Mouse (Mus musculus) kidney, adult 9 months (tissue): ENCODE results near the gene Tff1.

Experiments used
- DNase-seq: peaks from one replicate; pipeline ENCODE4 v3.0.0; 2022

The Tff1 gene

GRCm38 (mm10) chr17:31165127-31165526 lies at the start of gene Tff1:
TSS of gene Tff1 (minus strand) at chr17:31165277.
- DNase-seq = no peak

DNA sequence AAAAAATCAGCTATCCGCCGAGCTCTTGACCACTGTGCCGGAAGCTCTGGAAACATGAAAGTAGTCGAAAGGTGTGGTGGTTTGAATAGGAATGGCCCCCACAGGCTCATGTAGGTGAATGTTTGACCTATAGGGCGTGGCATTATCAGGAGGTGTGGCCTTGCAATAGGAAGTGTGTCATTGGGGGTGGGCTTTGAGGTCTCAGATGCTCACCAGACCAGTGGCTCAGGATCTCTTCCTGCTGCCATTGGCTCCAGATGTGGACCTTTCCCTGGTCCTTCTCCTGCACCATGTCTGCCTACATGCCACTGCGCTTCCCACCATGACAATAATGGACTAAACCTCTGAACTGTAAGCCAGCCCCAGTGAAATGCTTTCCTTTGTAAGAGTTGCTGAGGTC lies 46.8 kb upstream of the Tff1 start:
- no peak for DNase-seq

DNA sequence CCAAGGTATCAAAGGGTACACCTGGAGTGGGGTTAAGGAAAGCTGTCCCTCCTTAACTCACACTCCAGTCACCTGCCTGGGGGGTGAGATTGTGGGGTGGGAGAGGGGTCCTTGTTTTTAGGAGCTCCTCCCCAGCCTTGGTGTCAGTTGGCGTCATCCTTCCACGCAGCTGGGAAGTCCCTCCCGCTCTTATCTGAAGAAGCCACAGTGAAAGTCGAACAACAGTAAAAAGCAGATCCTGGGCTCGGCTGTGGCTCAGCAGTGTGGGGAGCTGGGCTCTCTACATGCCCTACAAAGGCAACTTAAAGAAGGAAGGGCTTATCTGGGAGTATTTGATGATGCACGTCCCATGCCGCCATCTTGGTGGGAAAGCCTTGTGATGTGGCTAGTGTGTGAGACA lies 45.2 kb upstream of the Tff1 start:
- DNase-seq = no peak

- no peak for DNase-seq
These were observed 44.4 kb upstream of the Tff1 start for GRCm38 (mm10) chr17:31209376-31209930.

GRCm38 (mm10) chr17:31208654-31209053 lies 43.6 kb upstream of the Tff1 start:
- no peak for DNase-seq

DNA sequence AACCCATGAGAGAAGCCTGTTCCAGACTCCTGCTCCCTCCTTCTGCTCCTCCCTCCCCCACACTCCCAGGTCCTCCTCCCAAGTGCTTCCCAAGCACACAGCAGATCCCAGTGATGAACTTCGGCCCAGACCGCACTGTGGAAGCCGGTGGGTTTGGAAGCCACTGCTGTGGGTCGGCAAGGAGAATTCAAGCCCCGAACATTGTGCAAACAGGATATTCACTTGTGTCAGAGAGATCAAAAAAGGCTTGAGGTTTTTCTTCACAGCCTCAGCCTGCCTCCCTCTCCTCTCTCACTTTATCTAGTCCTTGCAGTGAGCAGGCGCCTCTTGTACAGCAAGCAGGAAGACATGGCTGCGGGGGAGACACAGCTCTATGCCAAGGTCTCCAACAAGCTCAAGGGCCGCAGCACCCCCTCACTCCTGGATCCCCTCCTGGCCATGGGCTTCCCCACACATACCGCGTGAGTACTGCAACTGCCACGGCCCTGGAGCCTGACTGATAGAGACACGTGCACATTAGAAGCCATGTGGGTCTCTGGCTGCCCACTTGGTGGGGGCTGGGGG lies 42.8 kb upstream of the Tff1 start, which contains the start of gene Ubash3a:
TSS of gene Ubash3a (plus strand) at position 103 of the 564 bp plus-strand sequence.
- DNase-seq = no peak

DNA sequence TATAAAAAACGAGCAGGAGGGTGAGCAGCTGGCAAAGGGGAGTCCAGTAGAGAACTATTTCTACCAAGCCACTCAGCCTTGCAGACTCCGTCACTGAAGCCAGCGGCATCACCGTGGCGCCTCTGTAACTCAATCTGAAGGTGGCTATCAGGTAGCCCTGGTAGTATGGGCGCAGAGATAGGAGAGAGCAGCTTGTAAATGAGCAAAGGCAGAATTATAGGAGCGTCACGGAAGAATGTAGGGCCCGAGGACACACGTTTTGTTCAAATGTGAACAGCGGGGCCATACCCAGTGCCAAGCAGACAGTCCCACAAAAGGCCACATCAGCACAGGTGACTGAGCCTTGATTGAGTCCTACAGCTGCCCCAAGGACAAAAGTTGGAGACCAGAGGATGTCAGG lies 33.8 kb upstream of the Tff1 start, which contains the start of gene Tmprss3:
TSS of gene Tmprss3 (minus strand) at position 101 of the 400 bp plus-strand sequence.
- no peak for DNase-seq

- DNase-seq = no peak
These were observed 31.2 kb upstream of the Tff1 start for GRCm38 (mm10) chr17:31196283-31196682.

- no peak for DNase-seq
These were observed 30.1 kb upstream of the Tff1 start for GRCm38 (mm10) chr17:31195207-31195606.

DNA sequence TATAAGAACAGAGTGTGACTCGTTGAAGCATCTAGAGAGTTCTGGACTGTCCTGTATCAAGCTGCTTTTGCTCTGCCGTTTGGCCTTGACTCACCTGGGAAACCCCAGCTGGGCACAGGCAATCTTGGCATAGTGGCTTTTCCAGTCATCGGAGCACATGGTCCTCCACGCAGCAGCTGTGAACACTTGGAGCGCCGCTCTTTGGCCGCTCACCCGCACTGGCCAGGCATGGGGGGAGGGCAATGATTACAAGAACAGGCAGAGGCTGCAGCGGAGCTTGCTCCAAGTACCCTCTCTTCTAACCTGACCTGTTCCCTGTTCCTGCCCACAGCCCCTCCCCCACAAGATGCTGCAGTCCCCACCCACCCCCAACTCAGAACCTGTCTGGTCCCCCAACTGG lies 28.3 kb upstream of the Tff1 start:
- no peak for DNase-seq

GRCm38 (mm10) chr17:31192663-31193062 lies 27.6 kb upstream of the Tff1 start:
- no peak for DNase-seq

DNA sequence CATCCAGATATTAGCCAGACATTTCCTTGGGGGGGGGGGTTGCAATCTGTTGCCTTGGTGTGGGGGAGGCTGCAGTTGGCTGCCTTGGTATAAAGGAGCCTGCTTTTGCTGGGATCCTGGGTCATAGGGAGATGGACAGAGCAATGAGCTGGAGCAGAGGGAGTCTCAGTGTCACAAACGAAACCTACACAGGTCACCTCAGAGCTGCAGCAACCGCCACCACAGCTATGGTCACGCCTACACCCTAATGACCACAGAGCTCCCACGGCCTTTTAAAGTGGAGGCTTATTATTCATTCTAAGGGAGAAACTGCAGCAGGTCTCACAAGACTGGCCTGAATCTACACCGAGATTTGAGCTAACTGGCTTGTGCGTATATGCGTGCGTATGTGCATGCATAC lies 26.7 kb upstream of the Tff1 start:
- DNase-seq = no peak

DNA sequence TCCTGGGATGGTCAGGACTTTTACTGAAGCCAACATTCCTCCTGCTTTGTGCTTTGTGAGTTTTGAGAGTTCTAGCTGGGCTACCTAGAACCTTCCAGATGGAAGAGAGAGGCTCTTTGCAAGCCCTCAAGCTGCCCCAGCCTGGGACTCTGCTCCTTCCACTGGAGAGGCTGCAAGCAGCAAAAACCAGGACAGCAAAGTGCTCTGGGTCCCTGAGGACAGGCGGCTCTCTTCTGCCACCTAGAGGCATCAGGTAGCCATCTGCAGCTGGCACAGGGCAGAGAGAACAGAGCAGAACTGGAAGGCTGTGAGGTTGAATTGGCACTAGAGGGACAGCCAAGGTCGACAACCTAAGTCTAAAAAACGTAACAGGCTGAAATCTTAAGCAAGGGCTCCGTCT lies 22.3 kb upstream of the Tff1 start:
- DNase-seq = peak; percentile 77

DNA sequence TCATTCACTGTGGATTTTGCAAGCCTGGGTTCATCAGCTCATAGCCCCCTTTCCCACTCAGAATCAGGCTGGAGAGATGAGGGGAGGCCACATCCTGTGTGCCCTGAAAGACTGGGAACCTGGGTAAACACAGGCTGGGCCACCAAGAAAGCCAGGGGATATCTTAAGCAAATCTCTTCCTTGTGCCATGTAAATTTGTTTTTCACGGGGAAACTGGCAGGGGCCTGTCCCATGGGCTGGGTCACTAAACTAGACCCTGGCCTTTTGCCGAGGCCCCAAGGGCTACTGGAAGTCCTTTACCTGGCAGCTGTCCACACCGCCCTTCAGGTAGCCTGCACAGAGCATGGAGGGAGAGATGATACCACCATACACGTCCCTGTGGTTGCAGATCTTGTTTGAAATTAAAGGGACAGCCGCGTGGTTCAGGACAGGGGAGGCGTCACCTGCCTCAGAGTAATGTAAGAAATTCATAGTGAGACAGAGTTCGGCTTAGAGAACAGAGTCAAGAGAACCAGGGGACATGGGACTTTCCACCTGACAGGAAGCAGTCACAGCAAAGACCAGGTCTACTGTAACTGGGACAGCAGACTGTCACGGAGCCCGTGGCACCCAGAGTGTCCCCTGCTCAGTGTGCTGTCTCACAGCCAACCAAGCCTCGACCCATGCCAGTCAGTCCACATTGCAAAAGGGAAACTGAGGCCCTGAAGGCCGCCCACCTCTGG lies 19.4 kb upstream of the Tff1 start:
- no peak for DNase-seq

DNA sequence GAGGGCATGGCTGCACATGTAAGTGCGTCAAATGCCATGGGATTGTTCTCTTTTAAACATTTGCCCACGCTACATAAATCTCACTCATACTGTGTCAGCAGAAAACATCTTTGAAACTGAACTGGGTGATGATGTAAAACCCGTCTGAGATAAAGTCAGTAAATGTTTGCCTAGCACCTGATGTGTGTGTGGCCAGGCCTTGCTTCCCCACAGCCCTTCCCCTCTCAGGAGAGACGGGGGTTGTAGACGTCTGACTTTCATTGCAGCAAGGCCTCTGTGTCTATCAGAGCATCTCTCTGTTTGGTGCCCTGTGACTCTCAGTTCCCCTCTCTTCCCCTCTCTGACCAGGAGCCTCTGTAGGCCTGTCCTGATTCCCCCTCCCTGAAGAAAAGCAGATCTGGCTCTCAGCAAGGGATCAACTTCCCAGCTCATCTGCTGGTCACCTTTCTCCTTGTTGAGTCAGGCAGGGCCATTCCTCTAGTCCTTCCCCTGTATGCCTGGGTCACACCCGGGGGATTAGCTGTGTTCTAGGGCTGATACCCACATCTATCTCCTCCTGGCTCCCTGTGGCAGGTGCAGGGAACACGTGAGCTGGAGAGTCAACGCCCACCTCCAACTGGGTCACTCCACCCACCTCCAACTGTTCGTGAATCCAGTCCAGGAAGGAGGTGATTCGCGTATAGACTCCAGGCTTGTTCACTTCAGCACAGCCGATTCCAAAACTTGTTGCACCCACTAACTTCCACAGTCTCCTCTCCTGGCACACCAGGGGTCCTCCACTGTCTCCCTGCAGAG lies 18.3 kb upstream of the Tff1 start:
- no peak for DNase-seq

DNA sequence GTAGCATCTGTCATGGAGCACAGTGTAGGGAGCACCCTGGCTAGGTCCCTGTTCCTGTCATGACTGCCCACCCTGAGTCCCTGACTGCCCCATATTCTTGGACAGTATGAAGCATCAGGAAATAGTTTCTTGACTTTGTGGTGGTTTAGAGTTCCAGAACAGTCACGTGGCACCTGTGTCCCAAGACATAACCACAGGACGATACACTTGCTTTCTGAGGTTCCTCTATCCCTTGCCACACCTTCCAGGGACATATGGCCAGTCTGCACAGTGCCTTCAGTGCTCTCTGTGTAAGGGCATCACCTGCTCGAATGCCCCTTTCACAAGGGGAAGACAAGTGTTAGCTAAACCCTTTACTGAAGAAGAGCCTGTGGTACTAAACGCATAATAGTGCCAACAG lies 16.4 kb upstream of the Tff1 start:
- no peak for DNase-seq

GRCm38 (mm10) chr17:31176321-31176720 lies 11.2 kb upstream of the Tff1 start:
- DNase-seq = no peak

- no peak for DNase-seq
These were observed 4.7 kb upstream of the Tff1 start for GRCm38 (mm10) chr17:31169796-31170195.

DNA sequence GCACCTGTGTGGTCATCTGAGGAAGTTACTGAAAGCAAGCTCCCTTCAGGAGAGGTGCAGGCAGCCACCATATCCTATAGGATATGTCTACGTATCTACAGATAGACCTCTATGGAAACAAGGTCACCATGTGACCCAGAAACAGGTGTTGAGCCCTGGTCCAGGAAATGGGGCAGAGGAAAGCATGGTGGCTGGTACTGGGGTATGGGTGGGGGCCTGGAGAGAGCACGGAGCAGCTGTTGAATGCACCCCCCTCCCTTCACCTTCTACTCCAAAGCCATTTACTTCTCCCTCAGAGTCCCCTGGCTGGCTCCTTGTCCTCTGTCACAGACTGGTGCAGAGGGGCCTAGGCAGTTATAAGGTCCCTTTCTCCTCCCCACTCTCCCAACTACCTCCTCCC lies 1.3 kb downstream of the Tff1 start:
- DNase-seq = no peak

DNA sequence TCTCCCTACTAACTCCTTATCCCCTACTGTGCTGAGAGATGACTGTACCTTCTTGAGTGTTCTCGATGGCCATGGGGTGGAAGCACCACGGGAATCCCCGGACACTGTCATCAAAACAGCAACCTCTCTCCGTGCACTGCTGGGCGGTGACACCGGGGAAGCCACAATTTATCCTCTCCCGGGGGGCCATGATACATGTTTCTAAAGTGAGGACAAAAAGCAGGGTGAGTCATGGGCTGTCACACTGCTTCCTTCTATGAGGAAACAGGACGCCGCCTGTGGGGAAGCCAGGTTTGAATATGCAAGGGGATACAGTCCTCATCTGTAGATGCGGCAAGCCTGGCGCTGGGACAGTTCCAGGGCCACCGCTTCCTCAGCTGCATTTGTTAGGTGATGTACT lies 2.5 kb downstream of the Tff1 start:
- DNase-seq = peak; percentile 27

GRCm38 (mm10) chr17:31160291-31160690 lies 4.8 kb downstream of the Tff1 start:
- DNase-seq = peak; percentile 71

DNA sequence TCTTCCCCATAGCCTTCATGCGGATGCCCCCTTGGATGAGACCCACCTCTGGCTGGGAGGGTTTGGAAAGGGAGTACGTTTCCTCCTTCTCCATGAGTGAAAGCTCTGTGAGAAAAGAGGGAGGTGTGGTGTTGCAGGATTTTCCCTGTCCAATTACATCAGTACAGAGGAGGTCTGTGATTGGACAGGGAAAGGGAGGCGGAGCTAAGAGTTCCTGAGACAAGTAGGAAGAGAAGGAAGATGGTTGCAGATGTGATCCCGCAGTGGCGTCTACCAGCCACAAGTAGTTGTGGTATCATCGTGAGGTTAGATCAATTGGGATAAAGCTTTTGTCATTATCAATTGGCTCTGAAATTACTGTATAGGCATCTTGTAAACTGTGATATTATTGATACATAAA lies 7.2 kb downstream of the Tff1 start:
- DNase-seq = no peak

DNA sequence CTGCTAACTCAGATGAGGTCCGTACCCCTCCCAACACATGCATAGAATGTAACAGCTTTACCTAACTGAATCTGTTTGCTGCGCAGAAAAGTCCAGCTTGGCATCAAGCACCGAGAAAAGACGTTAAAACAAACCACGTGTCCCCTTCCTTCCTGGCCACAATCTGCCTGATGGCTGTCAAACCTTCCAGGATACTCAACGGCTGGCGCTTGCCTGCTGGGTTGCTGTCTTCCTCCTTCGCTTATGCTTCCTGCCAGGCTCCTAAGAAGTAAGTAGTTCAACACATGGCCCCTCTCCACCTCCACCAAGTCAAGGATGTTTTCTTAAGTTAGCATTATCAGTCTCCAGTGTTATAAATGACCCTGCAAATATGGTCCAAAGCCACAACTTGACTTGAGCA lies 11.3 kb downstream of the Tff1 start:
- DNase-seq = no peak
